Mouse (Mus musculus) hindbrain, postnatal 0 days (tissue): ENCODE results near the gene Snx10. TPM values are rescaled to one million over a fixed set of nuclear protein-coding genes. Genes with fewer than 3 reads are reported as not detected.

ENCODE experiments used
- ATAC-seq: fragments of 200-750 bp; cut with Nextera tagmentation; 2 replicates; pipeline ENCODE4 v1.8.0; 2017; ENCODE audit warnings: mild to moderate bottlenecking, moderate TSS enrichment, moderate library complexity
- DNase-seq: peaks from one replicate; pipeline ENCODE4 v3.0.0-alpha.2; 2015; ENCODE audit warnings: low spot score
- H3K27ac ChIP-seq: fragments of 300-500 bp; sonication (generic); 2 replicates; pipeline ENCODE4 v1.5.1; 2014; ENCODE audit warnings: mild to moderate bottlenecking
- H3K27me3 ChIP-seq: fragments of 300-500 bp; sonication (generic); 2 replicates; pipeline ENCODE4 v1.6.1; 2014; ENCODE audit warnings: low read length, mixed read lengths; ENCODE audit not compliant: insufficient read depth
- H3K36me3 ChIP-seq: fragments of 300-500 bp; sonication (generic); 2 replicates; pipeline ENCODE4 v1.6.1; 2014; ENCODE audit warnings: low read length, mixed read lengths; ENCODE audit not compliant: insufficient read depth
- H3K4me1 ChIP-seq: fragments of 300-500 bp; sonication (generic); 2 replicates; pipeline ENCODE4 v1.6.1; 2014; ENCODE audit warnings: antibody characterized with exemption, low read length, mixed read lengths; ENCODE audit not compliant: insufficient read depth
- H3K4me2 ChIP-seq: fragments of 300-500 bp; sonication (generic); 2 replicates; pipeline ENCODE4 v1.6.1; 2014; ENCODE audit warnings: low read depth, mild to moderate bottlenecking, low read length, moderate library complexity, mixed read lengths
- H3K4me3 ChIP-seq: fragments of 300-500 bp; sonication (generic); 2 replicates; pipeline ENCODE4 v1.5.1; 2014; ENCODE audit warnings: low read length
- H3K9ac ChIP-seq: fragments of 300-500 bp; sonication (generic); replicated peaks from 2 replicates; pipeline ENCODE4 v1.6.1; 2014; ENCODE audit warnings: mild to moderate bottlenecking, low read length, moderate library complexity, mixed read lengths
- H3K9me3 ChIP-seq: fragments of 300-500 bp; sonication (generic); 2 replicates; pipeline ENCODE4 v1.6.1; 2016; ENCODE audit warnings: low read length, mixed read lengths
- CTCF ChIP-seq: IDR thresholded peaks from 2 replicates; pipeline ENCODE4 v1.5.1; 2016; ENCODE audit warnings: antibody characterized with exemption, control low read depth, low read depth
- WGBS: fragments of 180-500 bp; shearing (Covaris S2); extraction: QIAGEN DNeasy Blood & Tissue Kit; methylation state at CpG from one replicate; pipeline ENCODE4 v1.1.7; 2014; 5-methylcytosine and 5-hydroxymethylcytosine counted together
- polyA plus RNA-seq: library from polyadenylated mRNA; unstranded; fragments of >200 nt; fragmentation: Nextera tagmentation; extraction: Ambion mirVana; gene quantifications from 2 replicates; pipeline ENCODE4 v1.2.1, GENCODE M21; 2015
- total RNA-seq: library from RNA; depleted of rRNA; stranded (reverse); fragments of >200 nt; gene quantifications from 2 replicates; pipeline ENCODE4 v1.2.3, GENCODE M21; 2014

Snx10 gene
- total and polyA plus RNA-seq, 2 experiments from 2014 or later = 45.5 to 75.2 TPM

GRCm38 (mm10) chr6:51544118-51544681 is 20.5 kb downstream of the Snx10 start:
- 0 out of 2 replicates have a peak overlapping the region, but pooled peaks have one; percentile 10 for H3K4me2 ChIP-seq
- 38% methylated on average over 7 of the region's 7 CpGs for WGBS

GRCm38 (mm10) chr6:51545219-51545859 is 21.6 kb downstream of the Snx10 start:
- H3K27ac ChIP-seq = no peak overlapping the region
- H3K9me3 ChIP-seq = no peaks in the 10 kb centered on the region
- H3K36me3 ChIP-seq = no peaks in the 10 kb centered on the region
- no peaks in the 10 kb centered on the region for H3K27me3 ChIP-seq
- 0 out of 2 replicates have a peak overlapping the region, but pooled peaks have one; percentile 19 for H3K4me2 ChIP-seq
- no peak for DNase-seq
- no peaks in the 10 kb centered on the region for H3K4me1 ChIP-seq
- 77% methylated on average over 11 of the region's 11 CpGs for WGBS
- H3K9ac ChIP-seq = no peak overlapping the region
- no peak overlapping the region for H3K4me3 ChIP-seq
- no peak for TF ChIP-seq CTCF
- 0 out of 2 replicates have a peak, but pooled peaks have one; percentile 38 for ATAC-seq

More at GRCm38 (mm10) chr6:51544118-51544681, 20.5 kb downstream of the Snx10 start:
- no peak overlapping the region for H3K27ac ChIP-seq
- no peak for TF ChIP-seq CTCF
- no peaks in the 10 kb centered on the region for H3K36me3 ChIP-seq
- H3K27me3 ChIP-seq = no peaks in the 10 kb centered on the region
- peak; percentile 9 for DNase-seq
- no peaks in the 10 kb centered on the region for H3K4me1 ChIP-seq
- no peak overlapping the region for H3K4me3 ChIP-seq
- no peaks in the 10 kb centered on the region for H3K9me3 ChIP-seq
- no peak overlapping the region for H3K9ac ChIP-seq
- no peak for ATAC-seq

- no peaks in the 10 kb centered on the region for H3K36me3 ChIP-seq
- H3K4me3 ChIP-seq = no peak overlapping the region
These were observed 22.4 kb downstream of the Snx10 start for GRCm38 (mm10) chr6:51546085-51546484.

GRCm38 (mm10) chr6:51548757-51549156 is 25.1 kb downstream of the Snx10 start:
- Histone ChIP-seq H3K27me3 (no peaks in the 10 kb centered on the region), H3K36me3 (no peaks in the 10 kb centered on the region), H3K4me3 (no peak overlapping the region), H3K9ac (no peak overlapping the region), H3K4me1 (no peaks in the 10 kb centered on the region), H3K4me2 (no peak overlapping the region), H3K27ac (no peak overlapping the region), H3K9me3 (no peaks in the 10 kb centered on the region)
- no peak for TF ChIP-seq CTCF
- DNase-seq = no peak
- no peak for ATAC-seq
- WGBS = 81% methylated on average over 5 of the region's 5 CpGs

More at GRCm38 (mm10) chr6:51546085-51546484, 22.4 kb downstream of the Snx10 start:
- ATAC-seq = no peak
- no peak overlapping the region for H3K27ac ChIP-seq
- H3K4me1 ChIP-seq = no peaks in the 10 kb centered on the region
- DNase-seq = no peak
- TF ChIP-seq CTCF = no peak
- no peak overlapping the region for H3K4me2 ChIP-seq
- WGBS = 83% methylated on average over 2 of the region's 2 CpGs
- H3K9ac ChIP-seq = no peak overlapping the region
- H3K9me3 ChIP-seq = no peaks in the 10 kb centered on the region
- no peaks in the 10 kb centered on the region for H3K27me3 ChIP-seq

- Histone ChIP-seq H3K4me2 (no peak overlapping the region), H3K4me1 (no peaks in the 10 kb centered on the region), H3K9ac (no peak overlapping the region), H3K27me3 (no peaks in the 10 kb centered on the region), H3K36me3 (no peaks in the 10 kb centered on the region), H3K9me3 (no peaks in the 10 kb centered on the region), H3K4me3 (no peak overlapping the region), H3K27ac (no peak overlapping the region)
- DNase-seq = no peak
- no peak for ATAC-seq
- 97% methylated on average over 10 of the region's 10 CpGs for WGBS
- TF ChIP-seq CTCF = no peak
These were observed 27.6 kb downstream of the Snx10 start for GRCm38 (mm10) chr6:51551267-51551802.

- no peaks in the 10 kb centered on the region for H3K9me3 ChIP-seq
- H3K4me2 ChIP-seq = no peak overlapping the region
- no peaks in the 10 kb centered on the region for H3K4me1 ChIP-seq
- no peak overlapping the region for H3K4me3 ChIP-seq
- TF ChIP-seq CTCF = no peak
- no peaks in the 10 kb centered on the region for H3K27me3 ChIP-seq
- ATAC-seq (no peak), DNase-seq (no peak)
- H3K27ac ChIP-seq = no peak overlapping the region
- WGBS = 92% methylated on average over 7 of the region's 7 CpGs
- H3K9ac ChIP-seq = no peak overlapping the region
- no peaks in the 10 kb centered on the region for H3K36me3 ChIP-seq
These were observed 32.9 kb downstream of the Snx10 start for GRCm38 (mm10) chr6:51556562-51556961.

- ATAC-seq = no peak
- Histone ChIP-seq H3K27ac (no peak overlapping the region), H3K36me3 (no peaks in the 10 kb centered on the region), H3K4me2 (no peak overlapping the region), H3K4me1 (no peaks in the 10 kb centered on the region), H3K4me3 (no peak overlapping the region), H3K27me3 (no peaks in the 10 kb centered on the region), H3K9ac (no peak overlapping the region), H3K9me3 (no peaks in the 10 kb centered on the region)
- no peak for DNase-seq
- no peak for TF ChIP-seq CTCF
- 94% methylated on average over 7 of the region's 7 CpGs for WGBS
These were observed 34.6 kb downstream of the Snx10 start for GRCm38 (mm10) chr6:51558311-51558710.
